Mouse (Mus musculus) G1E (cell line): ENCODE results near the gene Gngt2.

Experiments
- CTCF ChIP-seq: IDR thresholded peaks from 2 replicates; pipeline ENCODE4 v1.5.1; 2012; ENCODE audit warnings: low read depth, low read length, inconsistent platforms, mixed read lengths
- GATA1 ChIP-seq: IDR thresholded peaks from 2 replicates; pipeline ENCODE4 v1.6.1; 2012; ENCODE audit warnings: borderline replicate concordance, low read length, inconsistent platforms, mixed read lengths
- GATA2 ChIP-seq: IDR thresholded peaks from 2 replicates; pipeline ENCODE4 v1.6.1; 2012; ENCODE audit warnings: low read depth, low read length, inconsistent platforms, borderline replicate concordance
- POLR2AphosphoS5 ChIP-seq: IDR thresholded peaks from 2 replicates; pipeline ENCODE4 v1.6.1; 2012; ENCODE audit warnings: low read depth, low read length, inconsistent platforms; ENCODE audit not compliant: insufficient replicate concordance
- TAL1 ChIP-seq: conservative IDR thresholded peaks from 2 replicates; pipeline ENCODE4 v1.6.1; 2012; ENCODE audit warnings: low read depth, low read length, inconsistent platforms, mixed read lengths

DNA sequence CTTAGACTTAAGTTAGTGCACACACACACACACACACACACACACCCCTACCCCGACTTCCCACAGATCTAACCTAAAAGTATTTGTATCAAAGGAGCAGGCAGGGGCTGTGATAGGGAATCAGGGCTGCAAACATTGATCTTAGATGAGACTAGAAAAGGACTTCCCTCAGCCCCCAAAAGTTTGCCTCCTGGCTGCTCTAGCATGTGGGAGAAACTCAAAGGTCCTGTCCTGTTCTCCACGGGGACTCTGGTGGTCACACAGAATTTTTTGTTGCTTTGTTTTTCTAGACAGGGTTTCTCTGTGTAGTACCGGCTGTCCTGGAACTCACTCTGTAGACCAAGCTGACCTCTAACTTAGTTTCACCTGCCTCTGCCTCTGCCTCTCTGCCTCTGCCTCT is 11.4 kb upstream of the Gngt2 start:
- no peak for TF ChIP-seq CTCF
- no peak for TF ChIP-seq GATA1
- no peak for TF ChIP-seq TAL1
- no peak for TF ChIP-seq POLR2AphosphoS5
- TF ChIP-seq GATA2: no peak
